Mouse (Mus musculus): ENCODE measurements at regions not wholly inside any gene's neighbourhood (a gene's known extent, or its start where the extent isn't known, plus 50 kb on each side); places are given as distances from the start of the nearest gene placed in this dataset.

GRCm38 (mm10) chr4:64437744-64438594 is 391.2 kb upstream of the Tnc start:
- TF ChIP-seq CTCF (IDR thresholded peaks at IDR 0.05; ENCODE audit: extremely low read depth, insufficient read depth, insufficient read length, insufficient replicate concordance) (no peak), POLR2A (IDR thresholded peaks at IDR 0.05; ENCODE audit: low read depth, low read length) (no peak)
